Mouse (Mus musculus) midbrain, embryonic 10.5 days (tissue): ENCODE results near the gene Cyp4f13. TPM values are rescaled to one million over a fixed set of nuclear protein-coding genes. Genes with fewer than 3 reads are reported as not detected.

Experiments used
- DNase-seq: peaks from one replicate; pipeline ENCODE4 v3.0.0-alpha.2; 2017; ENCODE audit warnings: low spot score
- H3K27ac ChIP-seq: fragments of 300-500 bp; sonication (generic); replicated peaks from 2 replicates; pipeline ENCODE4 v1.5.1; 2016; ENCODE audit warnings: mild to moderate bottlenecking
- H3K27me3 ChIP-seq: fragments of 300-500 bp; sonication (generic); 2 replicates; pipeline ENCODE4 v1.6.1; 2016; ENCODE audit warnings: low read depth, mild to moderate bottlenecking; ENCODE audit not compliant: poor library complexity, severe bottlenecking
- H3K36me3 ChIP-seq: fragments of 300-500 bp; sonication (generic); 2 replicates; pipeline ENCODE4 v1.6.1; 2016; ENCODE audit warnings: mild to moderate bottlenecking, moderate library complexity
- H3K4me1 ChIP-seq: fragments of 300-500 bp; sonication (generic); 2 replicates; pipeline ENCODE4 v1.6.1; 2016
- H3K4me3 ChIP-seq: fragments of 300-500 bp; sonication (generic); 2 replicates; pipeline ENCODE4 v1.5.1; 2016; ENCODE audit warnings: mild to moderate bottlenecking, moderate library complexity
- H3K9me3 ChIP-seq: fragments of 300-500 bp; sonication (generic); replicated peaks from 2 replicates; pipeline ENCODE4 v1.6.1; 2016; ENCODE audit warnings: mild to moderate bottlenecking
- WGBS: fragments of 180-500 bp; shearing (Covaris S2); methylation state at CpG from one replicate; pipeline ENCODE4 v1.1.7; 2016; 5-methylcytosine and 5-hydroxymethylcytosine counted together
- polyA plus RNA-seq: library from polyadenylated mRNA; unstranded; fragments of >200 nt; fragmentation: Nextera tagmentation; extraction: Ambion mirVana; gene quantifications from 2 replicates; pipeline ENCODE4 v1.2.1, GENCODE M21; 2016

The Cyp4f13 gene
- 1.6 and 2.9 TPM in 2 replicates for polyA plus RNA-seq

GRCm38 (mm10) chr17:32947215-32947914, at the start of gene Cyp4f13:
Cyp4f13 (minus strand) TSS chr17:32947402.
- 0 out of 2 replicates have a peak, but pooled peaks cover 4% of the 10 kb centered on the region for H3K4me1 ChIP-seq
- no peaks in the 10 kb centered on the region for H3K36me3 ChIP-seq
- no peaks in the 10 kb centered on the region for H3K9me3 ChIP-seq
- DNase-seq = peak; percentile 29
- 0 out of 2 replicates have a peak within 1 kb of the TSS, but pooled peaks have one; percentile 33 for H3K27ac ChIP-seq
- peak within 1 kb of the TSS; percentile 41 for H3K4me3 ChIP-seq
- no peaks in the 10 kb centered on the region for H3K27me3 ChIP-seq
- WGBS = 47% methylated on average over 12 of the region's 12 CpGs

GRCm38 (mm10) chr17:32992699-32993474, 45.7 kb upstream of the Cyp4f13 start, which contains the start of gene Zfp952:
Zfp952 (plus strand) TSS chr17:32993129.
- 1% methylated on average over 21 of the region's 21 CpGs for WGBS
- peak within 1 kb of the TSS; percentile 85 for H3K27ac ChIP-seq

GRCm38 (mm10) chr17:32991965-32992698, 44.9 kb upstream of the Cyp4f13 start:
- no peak for DNase-seq
- peaks cover 10% of the 10 kb centered on the region for H3K4me1 ChIP-seq

More at GRCm38 (mm10) chr17:32992699-32993474, 45.7 kb upstream of the Cyp4f13 start, which contains the start of gene Zfp952:
- Histone ChIP-seq H3K9me3 (no peaks in the 10 kb centered on the region; the same call in 1 of the 2 replicates), H3K36me3 (peaks cover 29% of the 10 kb centered on the region), H3K27me3 (no peaks in the 10 kb centered on the region), H3K4me3 (peak within 1 kb of the TSS; percentile 84), H3K4me1 (peaks cover 10% of the 10 kb centered on the region)
- peak; percentile 79 for DNase-seq

GRCm38 (mm10) chr17:32986301-32986700, 39.1 kb upstream of the Cyp4f13 start:
- WGBS = 76% methylated on average over 4 of the region's 4 CpGs

More at GRCm38 (mm10) chr17:32991965-32992698, 44.9 kb upstream of the Cyp4f13 start:
- Histone ChIP-seq H3K9me3 (no peaks in the 10 kb centered on the region; the same call in 1 of the 2 replicates), H3K4me3 (peak overlapping the region; percentile 84), H3K27ac (no peak overlapping the region; the same call in 1 of the 2 replicates), H3K27me3 (no peaks in the 10 kb centered on the region), H3K36me3 (peaks cover 27% of the 10 kb centered on the region)
- WGBS = 70% methylated on average over 12 of the region's 12 CpGs

GRCm38 (mm10) chr17:32981361-32981760, 34.2 kb upstream of the Cyp4f13 start:
- DNase-seq = no peak
- no peak overlapping the region for H3K27ac ChIP-seq
- H3K4me3 ChIP-seq = no peak overlapping the region
- H3K4me1 ChIP-seq = no peaks in the 10 kb centered on the region
- no peaks in the 10 kb centered on the region; the same call in 1 of the 2 replicates for H3K9me3 ChIP-seq
- no peaks in the 10 kb centered on the region for H3K27me3 ChIP-seq
- H3K36me3 ChIP-seq = peaks cover 64% of the 10 kb centered on the region
- WGBS = 94% methylated on average over 4 of the region's 4 CpGs

More at GRCm38 (mm10) chr17:32986301-32986700, 39.1 kb upstream of the Cyp4f13 start:
- peaks cover 16% of the 10 kb centered on the region for H3K36me3 ChIP-seq
- no peak overlapping the region for H3K27ac ChIP-seq
- no peaks in the 10 kb centered on the region for H3K27me3 ChIP-seq
- no peaks in the 10 kb centered on the region for H3K4me1 ChIP-seq
- no peaks in the 10 kb centered on the region for H3K9me3 ChIP-seq
- H3K4me3 ChIP-seq = no peak overlapping the region
- no peak for DNase-seq

- Histone ChIP-seq H3K36me3 (0 out of 2 replicates have a peak, but pooled peaks cover 2% of the 10 kb centered on the region), H3K4me1 (peaks cover 20% of the 10 kb centered on the region), H3K27me3 (no peaks in the 10 kb centered on the region), H3K4me3 (peak within 1 kb of the TSS; percentile 76), H3K9me3 (no peaks in the 10 kb centered on the region), H3K27ac (peak within 1 kb of the TSS; percentile 86)
- DNase-seq = peak; percentile 92
- under 1% methylated on average over 33 of the region's 33 CpGs for WGBS
Measured at GRCm38 (mm10) chr17:32965623-32966290, 18.6 kb upstream of the Cyp4f13 start, which contains the start of gene Zfp472. Zfp472 (plus strand) TSS chr17:32965814.

- WGBS = 0% methylated on average over 14 of the region's 14 CpGs
- Histone ChIP-seq H3K27me3 (no peaks in the 10 kb centered on the region), H3K36me3 (0 out of 2 replicates have a peak, but pooled peaks cover 2% of the 10 kb centered on the region), H3K27ac (peak overlapping the region; percentile 86), H3K9me3 (no peaks in the 10 kb centered on the region), H3K4me1 (peaks cover 20% of the 10 kb centered on the region), H3K4me3 (peak overlapping the region; percentile 76)
- peak; percentile 23 for DNase-seq
Measured at GRCm38 (mm10) chr17:32965253-32965622, 18.0 kb upstream of the Cyp4f13 start.

GRCm38 (mm10) chr17:32951441-32951840, 4.2 kb upstream of the Cyp4f13 start:
- Histone ChIP-seq H3K27ac (no peak overlapping the region), H3K36me3 (no peaks in the 10 kb centered on the region), H3K27me3 (no peaks in the 10 kb centered on the region), H3K9me3 (no peaks in the 10 kb centered on the region), H3K4me1 (0 out of 2 replicates have a peak, but pooled peaks cover 4% of the 10 kb centered on the region), H3K4me3 (no peak overlapping the region)
- 31% methylated on average over 16 of the region's 16 CpGs for WGBS
- peak; percentile 58 for DNase-seq

- Histone ChIP-seq H3K4me3 (no peak overlapping the region), H3K4me1 (0 out of 2 replicates have a peak, but pooled peaks cover 4% of the 10 kb centered on the region), H3K27me3 (no peaks in the 10 kb centered on the region), H3K36me3 (no peaks in the 10 kb centered on the region), H3K27ac (no peak overlapping the region), H3K9me3 (no peaks in the 10 kb centered on the region)
- no peak for DNase-seq
- WGBS = 77% methylated on average over 11 of the region's 11 CpGs
Measured at GRCm38 (mm10) chr17:32951006-32951405, 3.8 kb upstream of the Cyp4f13 start.

GRCm38 (mm10) chr17:32950136-32950535, 2.9 kb upstream of the Cyp4f13 start:
- H3K27ac ChIP-seq = no peak overlapping the region
- no peaks in the 10 kb centered on the region for H3K36me3 ChIP-seq
- no peak overlapping the region for H3K4me3 ChIP-seq
- H3K9me3 ChIP-seq = no peaks in the 10 kb centered on the region
- WGBS = 88% methylated on average over 3 of the region's 3 CpGs
- no peaks in the 10 kb centered on the region for H3K27me3 ChIP-seq
- H3K4me1 ChIP-seq = 0 out of 2 replicates have a peak, but pooled peaks cover 4% of the 10 kb centered on the region
- no peak for DNase-seq

- 69% methylated on average over 9 of the region's 9 CpGs for WGBS
- Histone ChIP-seq H3K4me3 (peak overlapping the region; percentile 41), H3K4me1 (0 out of 2 replicates have a peak, but pooled peaks cover 4% of the 10 kb centered on the region), H3K9me3 (no peaks in the 10 kb centered on the region), H3K27ac (0 out of 2 replicates have a peak overlapping the region, but pooled peaks have one; percentile 33), H3K36me3 (no peaks in the 10 kb centered on the region), H3K27me3 (no peaks in the 10 kb centered on the region)
- DNase-seq = no peak
Measured at GRCm38 (mm10) chr17:32946716-32947115, 486 bp downstream of the Cyp4f13 start.
